Mouse (Mus musculus): ENCODE measurements around the gene Cbx2. TPM values are rescaled to one million over a fixed set of nuclear protein-coding genes. Genes with fewer than 3 reads are reported as not detected.
A peak's percentile ranks its signal among the peaks of the same experiment; 100 is the strongest.

The Cbx2 gene
- polyA plus RNA-seq, 1 experiment from 2014 or later, result 66.7 TPM

DNA sequence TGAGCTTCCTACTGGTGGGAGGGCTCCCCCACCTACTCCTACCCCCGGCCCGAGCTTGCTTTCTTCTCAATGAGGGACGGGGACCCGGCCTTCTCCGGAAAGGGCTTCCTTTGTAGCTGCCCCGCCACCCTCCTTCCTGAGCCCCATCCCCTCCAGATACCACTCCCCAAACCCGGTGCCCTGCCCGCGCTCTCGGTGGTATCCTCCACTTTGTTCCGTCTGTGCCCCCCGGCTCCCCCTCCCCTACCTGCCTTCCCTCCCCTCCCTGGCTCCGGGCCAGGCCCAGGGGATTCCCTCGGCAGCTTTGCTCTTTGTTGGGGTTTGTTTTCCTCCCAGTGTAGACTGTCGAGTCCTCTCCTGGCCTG, 836 bp downstream of the Cbx2 start:
- H3K9ac ChIP-seq, result peak overlapping the region; percentile 97
- no peaks in the 10 kb centered on the region for H3K9me3 ChIP-seq
- WGBS, result 1% methylated on average over 15 of the region's 15 CpGs
- H3K4me2 ChIP-seq (replicated peaks), result peak overlapping the region; percentile 77
- peak overlapping the region; percentile 97 for H3K27ac ChIP-seq
- H3K27me3 ChIP-seq, result no peaks in the 10 kb centered on the region
- H3K4me3 ChIP-seq, result peak overlapping the region; percentile 92
- H3K4me1 ChIP-seq, result peaks cover 40% of the 10 kb centered on the region
- H3K36me3 ChIP-seq, result peaks cover 32% of the 10 kb centered on the region
- no peak for ATAC-seq (ENCODE audit: low FRiP score, low read depth)

DNA sequence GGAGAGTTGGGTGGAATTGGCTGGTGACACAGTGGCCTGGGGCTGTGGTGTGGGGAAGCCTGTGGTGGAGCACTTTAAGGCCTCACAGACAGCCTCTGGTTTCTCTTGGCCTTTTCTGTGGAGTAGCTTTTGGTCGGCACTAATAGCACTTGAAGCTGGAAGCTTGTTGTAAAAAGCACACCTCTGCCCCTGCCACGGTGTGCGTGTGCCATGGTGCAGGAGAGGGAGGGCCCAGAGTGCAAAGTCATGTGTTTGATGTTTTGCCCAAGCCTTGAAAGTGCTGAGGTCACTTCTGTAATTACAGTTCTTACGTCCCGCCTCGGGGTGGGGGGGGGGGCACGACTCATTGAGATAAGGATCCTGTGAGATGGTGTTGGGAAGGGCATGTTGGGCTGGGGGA, 1.5 kb downstream of the Cbx2 start:
- ATAC-seq (ENCODE audit: low FRiP score, low read depth), result no peak
- H3K4me3 ChIP-seq, result peak overlapping the region; percentile 92
- 3% methylated on average over 7 of the region's 7 CpGs for WGBS
- H3K36me3 ChIP-seq, result peaks cover 39% of the 10 kb centered on the region
- H3K9ac ChIP-seq, result peak overlapping the region; percentile 97
- H3K4me2 ChIP-seq (replicated peaks), result peak overlapping the region; percentile 77
- H3K9me3 ChIP-seq, result no peaks in the 10 kb centered on the region
- no peaks in the 10 kb centered on the region for H3K27me3 ChIP-seq
- H3K27ac ChIP-seq, result peak overlapping the region; percentile 97; the same call in 1 of the 2 replicates
- H3K4me1 ChIP-seq, result peaks cover 46% of the 10 kb centered on the region

DNA sequence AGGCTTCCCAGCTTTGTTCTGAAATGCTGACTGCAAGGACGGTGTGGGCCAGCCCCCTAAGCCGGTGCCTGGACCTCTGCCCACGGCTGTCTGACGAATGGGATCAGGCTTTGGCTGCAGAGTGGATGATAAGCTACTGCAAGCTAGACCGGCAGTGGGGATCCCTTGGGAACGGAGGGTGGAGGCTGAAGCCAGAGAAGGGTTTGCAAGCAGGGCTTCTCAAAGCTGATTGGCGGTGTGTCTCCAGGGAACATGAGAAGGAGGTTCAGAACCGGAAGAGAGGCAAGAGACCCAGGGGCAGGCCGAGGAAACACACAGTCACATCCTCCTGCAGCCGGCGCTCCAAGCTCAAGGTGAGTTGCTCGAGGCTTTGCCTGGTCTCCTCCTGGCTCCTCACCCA, 3.4 kb downstream of the Cbx2 start:
- Histone ChIP-seq H3K9ac (peak overlapping the region; percentile 97), H3K4me3 (no peak overlapping the region), H3K36me3 (peaks cover 57% of the 10 kb centered on the region), H3K4me2 (replicated peaks) (peak overlapping the region; percentile 77), H3K27ac (no peak overlapping the region), H3K27me3 (no peaks in the 10 kb centered on the region), H3K9me3 (no peaks in the 10 kb centered on the region), H3K4me1 (peaks cover 52% of the 10 kb centered on the region)
- 62% methylated on average over 12 of the region's 12 CpGs for WGBS
- no peak for ATAC-seq (ENCODE audit: low FRiP score, low read depth)

DNA sequence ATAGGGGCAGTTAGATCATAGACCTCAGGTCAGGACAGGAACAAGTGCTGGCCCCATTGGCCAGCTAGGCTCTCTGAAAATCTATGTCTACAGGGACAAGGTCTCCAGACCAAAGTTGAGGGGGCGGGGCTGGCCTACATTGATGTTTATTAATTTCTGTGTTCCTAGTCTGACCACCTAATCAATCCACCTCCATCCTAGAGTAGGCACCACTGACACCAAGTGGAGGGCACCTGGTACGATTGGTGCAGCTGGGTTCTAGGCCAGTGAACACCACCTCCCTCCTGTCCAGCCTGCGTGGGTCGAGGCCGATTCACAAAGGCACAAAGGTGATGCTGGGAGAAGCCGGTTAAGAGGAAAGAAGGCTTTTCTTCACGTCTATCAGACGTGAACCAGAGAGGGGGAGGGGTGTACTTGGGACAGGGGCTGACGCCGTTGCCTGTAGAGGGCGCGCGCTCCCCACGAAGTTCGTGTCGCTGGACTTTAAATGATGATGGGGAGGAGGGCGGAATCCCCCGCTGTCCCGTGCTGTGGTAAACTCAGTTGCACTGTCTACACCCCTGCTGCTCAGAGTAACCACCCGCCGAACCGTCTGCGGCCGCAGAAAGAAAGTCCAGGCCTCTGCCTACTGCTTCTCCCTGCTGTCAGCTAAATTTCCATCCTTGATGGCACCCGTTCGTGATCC, 11.3 kb downstream of the Cbx2 start:
- H3K9me3 ChIP-seq, result no peaks in the 10 kb centered on the region
- no peak overlapping the region for H3K27ac ChIP-seq
- under 1% methylated on average over 26 of the region's 26 CpGs for WGBS
- H3K36me3 ChIP-seq, result peaks cover 36% of the 10 kb centered on the region
- peaks cover 52% of the 10 kb centered on the region for H3K27me3 ChIP-seq
- H3K4me1 ChIP-seq, result peaks cover 59% of the 10 kb centered on the region
- 0 out of 2 replicates have a peak overlapping the region, but pooled peaks have one; percentile 48 for H3K9ac ChIP-seq
- peak; percentile 54 for ATAC-seq (ENCODE audit: low FRiP score, low read depth)
- H3K4me2 ChIP-seq (replicated peaks), result peak overlapping the region; percentile 67
- peak overlapping the region; percentile 36 for H3K4me3 ChIP-seq

DNA sequence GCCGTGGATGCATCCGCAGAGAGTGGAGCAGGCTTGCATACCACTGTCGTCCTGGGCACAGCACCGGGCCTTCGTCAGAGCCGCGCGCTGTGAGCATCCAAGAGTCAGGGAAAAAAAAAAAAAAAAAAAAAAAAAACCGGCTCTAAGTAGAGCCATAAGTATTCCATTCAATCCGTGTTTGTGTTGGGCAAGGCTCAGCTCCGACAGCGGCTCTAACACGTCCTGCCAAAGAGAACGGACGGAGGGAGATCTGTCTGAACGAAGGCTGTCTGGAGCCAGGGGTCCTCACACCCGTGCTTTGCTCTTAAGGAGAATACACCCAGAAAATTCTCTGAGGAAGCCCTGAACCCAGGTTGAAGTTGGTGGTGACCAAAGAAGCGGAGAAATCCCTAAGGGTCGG, 11.9 kb downstream of the Cbx2 start:
- no peaks in the 10 kb centered on the region for H3K9me3 ChIP-seq
- peak overlapping the region; percentile 48; the same call in 1 of the 2 replicates for H3K9ac ChIP-seq
- peaks cover 34% of the 10 kb centered on the region for H3K36me3 ChIP-seq
- H3K4me2 ChIP-seq (replicated peaks), result peak overlapping the region; percentile 67
- 3% methylated on average over 19 of the region's 19 CpGs for WGBS
- no peak for ATAC-seq (ENCODE audit: low FRiP score, low read depth)
- peaks cover 55% of the 10 kb centered on the region for H3K27me3 ChIP-seq
- H3K4me3 ChIP-seq, result peak overlapping the region; percentile 36
- H3K27ac ChIP-seq, result no peak overlapping the region
- H3K4me1 ChIP-seq, result peaks cover 60% of the 10 kb centered on the region

DNA sequence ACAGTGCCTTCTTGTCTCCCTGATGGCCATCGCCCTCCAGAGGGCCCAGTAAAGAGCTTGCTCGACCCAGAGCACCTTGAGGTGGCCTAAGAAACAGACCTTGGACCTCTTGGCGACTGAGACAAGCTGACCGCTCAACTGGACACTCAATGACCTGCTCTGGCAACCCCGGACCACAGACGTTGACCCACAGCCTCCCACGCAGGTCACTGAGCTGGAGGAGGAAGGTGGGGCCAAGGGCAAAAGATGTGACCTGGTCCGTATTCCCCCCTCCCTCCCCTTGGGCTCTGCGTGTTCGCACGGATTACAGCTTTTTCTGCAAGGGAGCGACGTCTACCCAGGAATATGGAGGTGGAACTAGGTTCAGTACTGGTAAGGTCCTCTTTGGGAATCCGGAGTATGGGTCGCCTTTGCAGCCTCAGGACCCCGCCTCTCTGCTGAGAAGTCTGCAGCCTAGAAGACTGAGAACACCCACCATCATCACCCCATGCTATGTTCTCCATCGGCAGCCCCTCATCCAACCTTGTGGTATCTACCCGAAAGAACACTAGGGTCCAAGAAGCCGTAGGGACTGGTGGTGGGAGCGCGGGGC, 12.4 kb downstream of the Cbx2 start:
- ATAC-seq (ENCODE audit: low FRiP score, low read depth), result no peak
- Histone ChIP-seq H3K4me1 (peaks cover 63% of the 10 kb centered on the region), H3K36me3 (peaks cover 28% of the 10 kb centered on the region), H3K9ac (peak overlapping the region; percentile 48; the same call in 1 of the 2 replicates), H3K27ac (no peak overlapping the region), H3K9me3 (no peaks in the 10 kb centered on the region), H3K4me2 (replicated peaks) (peak overlapping the region; percentile 67), H3K4me3 (peak overlapping the region; percentile 36; the same call in 1 of the 2 replicates), H3K27me3 (peaks cover 55% of the 10 kb centered on the region)
- WGBS, result 3% methylated on average over 21 of the region's 21 CpGs

DNA sequence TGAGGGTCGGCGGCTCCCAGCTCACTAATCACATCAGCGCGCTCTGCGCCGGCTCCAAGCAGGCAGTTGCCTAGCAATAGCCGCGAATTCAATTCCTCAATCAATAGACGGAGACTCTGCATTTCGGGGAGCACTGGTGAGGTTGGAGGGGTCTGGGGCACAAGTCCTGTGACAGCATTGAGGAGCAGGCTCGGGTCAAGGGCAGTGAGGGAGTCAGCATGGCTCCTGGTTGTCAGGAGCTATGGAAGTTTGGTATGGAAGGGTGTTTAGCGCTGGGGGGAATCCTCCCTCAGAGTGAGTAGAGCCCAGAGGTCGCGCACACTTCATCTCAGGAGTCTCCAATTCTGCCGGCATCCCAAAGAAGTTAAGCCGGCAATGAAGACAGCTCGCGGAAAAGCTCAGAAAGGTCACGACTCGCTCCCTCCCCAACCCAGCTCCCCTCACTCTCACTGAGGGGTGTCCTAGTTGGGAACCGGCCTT, 13.0 kb downstream of the Cbx2 start:
- no peak for ATAC-seq (ENCODE audit: low FRiP score, low read depth)
- Histone ChIP-seq H3K36me3 (peaks cover 23% of the 10 kb centered on the region), H3K27me3 (peaks cover 55% of the 10 kb centered on the region), H3K4me1 (peaks cover 65% of the 10 kb centered on the region), H3K4me3 (peak overlapping the region; percentile 36; the same call in 1 of the 2 replicates), H3K27ac (no peak overlapping the region), H3K9me3 (no peaks in the 10 kb centered on the region), H3K9ac (no peak overlapping the region; the same call in 1 of the 2 replicates), H3K4me2 (replicated peaks) (peak overlapping the region; percentile 24; the same call in 1 of the 2 replicates)
- 5% methylated on average over 21 of the region's 21 CpGs for WGBS

DNA sequence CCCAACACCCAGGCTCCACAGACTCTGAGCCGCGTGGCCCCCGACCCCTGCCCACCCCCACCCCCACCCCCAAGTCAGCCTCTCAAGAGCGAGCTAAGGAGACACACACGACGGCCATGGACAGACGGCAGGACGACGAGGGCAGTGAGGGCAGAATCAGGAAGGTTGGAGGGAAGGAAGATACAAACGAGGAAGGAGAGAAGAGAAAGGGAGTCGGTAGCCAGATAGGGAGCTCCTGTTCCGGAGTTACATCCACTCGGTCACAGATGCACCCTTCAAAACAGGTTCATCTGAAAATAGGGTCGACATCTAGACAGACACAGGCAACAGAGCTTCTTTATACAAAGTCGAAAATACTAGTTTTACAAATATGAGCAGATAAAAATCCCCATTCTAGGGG, 13.7 kb downstream of the Cbx2 start:
- no peaks in the 10 kb centered on the region for H3K9me3 ChIP-seq
- WGBS, result 3% methylated on average over 15 of the region's 15 CpGs
- H3K9ac ChIP-seq, result no peak overlapping the region
- H3K4me1 ChIP-seq, result peaks cover 66% of the 10 kb centered on the region
- H3K4me2 ChIP-seq (replicated peaks), result peak overlapping the region; percentile 94
- H3K27me3 ChIP-seq, result peaks cover 55% of the 10 kb centered on the region
- no peak for ATAC-seq (ENCODE audit: low FRiP score, low read depth)
- H3K36me3 ChIP-seq, result peaks cover 17% of the 10 kb centered on the region
- H3K4me3 ChIP-seq, result peak overlapping the region; percentile 55
- H3K27ac ChIP-seq, result no peak overlapping the region

DNA sequence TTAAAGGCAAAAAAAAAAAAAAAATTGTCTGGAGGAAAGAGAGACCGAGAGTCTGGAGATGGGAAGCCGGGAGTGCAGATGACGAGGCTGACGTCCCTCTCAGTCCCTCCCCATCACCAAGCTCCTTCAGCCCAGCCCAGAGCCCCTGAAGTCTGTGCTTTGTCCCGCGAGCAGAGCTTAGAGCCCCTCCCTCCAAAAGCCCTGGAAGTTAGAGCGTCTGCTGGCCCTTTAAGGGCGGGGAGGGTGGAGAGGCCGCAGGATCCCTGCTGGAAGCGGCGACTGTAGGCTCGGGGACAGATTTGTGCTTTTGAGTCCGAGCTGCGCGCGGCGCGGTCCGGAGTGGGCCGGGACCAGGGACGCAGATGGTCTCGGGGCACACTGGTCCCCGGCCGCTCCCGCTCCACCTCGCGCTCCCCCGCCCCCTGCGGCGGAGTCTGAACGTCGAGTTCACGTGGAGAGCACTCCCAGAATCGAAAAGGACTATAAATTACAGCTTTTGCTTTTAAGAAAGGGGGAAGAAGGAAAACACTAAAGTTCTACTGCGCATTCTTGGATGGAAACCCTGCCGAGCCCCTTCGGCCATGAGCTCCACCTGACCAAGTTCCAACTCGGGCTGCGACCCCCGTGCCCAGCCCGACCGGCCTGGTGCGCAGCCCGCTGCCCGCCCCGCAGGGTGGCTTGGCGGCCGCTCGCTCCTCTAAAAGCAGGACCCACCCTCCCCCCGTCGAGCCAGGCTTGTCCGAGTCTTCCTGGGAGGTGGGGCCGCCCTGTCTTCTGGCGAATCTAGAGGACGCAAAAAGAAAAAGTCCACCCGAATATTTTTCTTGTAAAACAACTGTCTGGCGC, 14.4 kb downstream of the Cbx2 start:
- no peaks in the 10 kb centered on the region for H3K9me3 ChIP-seq
- peaks cover 73% of the 10 kb centered on the region for H3K4me1 ChIP-seq
- peak overlapping the region; percentile 94 for H3K4me2 ChIP-seq (replicated peaks)
- H3K9ac ChIP-seq, result peak overlapping the region; percentile 71
- 2% methylated on average over 57 of the region's 57 CpGs for WGBS
- H3K4me3 ChIP-seq, result peak overlapping the region; percentile 55
- no peak for ATAC-seq (ENCODE audit: low FRiP score, low read depth)
- peaks cover 10% of the 10 kb centered on the region for H3K36me3 ChIP-seq
- no peak overlapping the region for H3K27ac ChIP-seq
- peaks cover 59% of the 10 kb centered on the region for H3K27me3 ChIP-seq

DNA sequence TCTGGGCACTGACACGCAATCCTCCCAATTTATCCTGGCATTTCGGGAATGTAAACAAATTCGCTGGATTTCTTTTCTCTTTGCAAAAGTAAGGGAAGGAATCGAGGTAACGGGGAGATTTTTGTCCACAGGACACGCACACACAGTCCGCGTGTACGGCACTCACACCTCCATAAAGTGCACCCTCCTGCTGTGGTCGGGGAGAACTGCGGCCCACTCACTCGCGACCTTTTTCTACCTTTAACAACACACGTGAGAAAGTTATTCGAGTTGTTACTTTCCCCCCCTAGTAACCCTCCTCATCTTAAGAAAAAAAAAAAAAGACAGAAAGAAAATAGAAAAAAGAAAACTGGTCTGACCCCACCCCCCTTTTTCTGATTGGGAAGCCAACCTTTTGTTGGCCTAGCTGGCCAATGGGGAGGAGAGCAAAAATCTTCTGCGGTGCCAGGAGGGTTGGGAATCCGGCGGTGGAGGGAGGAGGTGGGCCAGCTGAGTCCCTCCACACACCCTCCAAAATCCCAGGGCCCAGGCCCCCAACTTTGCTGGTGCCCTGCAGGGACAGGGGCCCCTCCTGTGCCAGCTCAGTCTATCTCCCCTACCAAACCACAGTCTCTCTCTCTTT, 15.1 kb downstream of the Cbx2 start:
- WGBS, result 6% methylated on average over 18 of the region's 18 CpGs
- peaks cover 80% of the 10 kb centered on the region for H3K4me1 ChIP-seq
- H3K9ac ChIP-seq, result peak overlapping the region; percentile 71
- no peaks in the 10 kb centered on the region for H3K9me3 ChIP-seq
- peaks cover 10% of the 10 kb centered on the region for H3K36me3 ChIP-seq
- no peak overlapping the region for H3K27ac ChIP-seq
- peaks cover 64% of the 10 kb centered on the region for H3K27me3 ChIP-seq
- ATAC-seq (ENCODE audit: low FRiP score, low read depth), result no peak
- peak overlapping the region; percentile 55 for H3K4me3 ChIP-seq
- peak overlapping the region; percentile 94 for H3K4me2 ChIP-seq (replicated peaks)

DNA sequence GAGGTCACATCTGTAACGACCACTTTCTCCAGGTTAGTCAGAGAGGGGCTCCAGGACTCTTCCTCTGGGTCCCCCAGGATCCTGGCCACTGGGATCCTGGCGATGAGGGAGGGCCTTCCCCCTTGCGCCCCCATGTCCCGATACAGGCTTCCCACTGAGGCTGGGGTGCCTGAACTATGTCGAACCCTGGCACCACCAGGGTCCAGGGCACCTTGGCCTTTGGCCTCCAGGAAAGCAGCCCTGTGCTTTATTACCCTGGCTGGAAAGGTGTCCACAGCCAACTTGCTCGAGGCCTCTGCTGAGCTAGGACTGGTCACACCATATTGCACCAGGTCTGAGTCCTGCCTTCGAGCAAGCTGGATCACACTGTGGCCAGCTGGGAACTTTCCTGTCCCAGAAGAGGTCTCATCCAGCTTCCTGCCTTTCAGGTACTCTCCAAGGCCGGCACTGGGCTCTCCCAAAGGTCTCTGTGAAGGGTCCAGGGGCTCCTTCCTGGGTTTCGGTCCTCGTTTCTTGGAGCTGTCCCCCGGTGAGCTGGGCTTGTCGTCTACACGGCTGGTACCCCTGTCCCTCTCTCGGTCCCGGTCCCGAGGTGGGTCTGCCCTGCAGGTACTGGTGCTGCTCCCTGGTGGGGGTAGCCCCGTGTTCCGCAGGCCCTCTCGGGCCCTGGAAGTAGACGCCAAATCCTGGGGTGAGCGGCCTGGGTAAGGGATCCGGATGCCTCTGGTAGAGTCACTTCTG, 16.2 kb downstream of the Cbx2 start:
- Histone ChIP-seq H3K4me2 (replicated peaks) (peak overlapping the region; percentile 94), H3K9me3 (no peaks in the 10 kb centered on the region), H3K36me3 (peaks cover 10% of the 10 kb centered on the region), H3K4me3 (peak overlapping the region; percentile 77), H3K27ac (no peak overlapping the region), H3K4me1 (peaks cover 89% of the 10 kb centered on the region), H3K9ac (peak overlapping the region; percentile 86; the same call in 1 of the 2 replicates), H3K27me3 (peaks cover 65% of the 10 kb centered on the region)
- 31% methylated on average over 22 of the region's 22 CpGs for WGBS
- no peak for ATAC-seq (ENCODE audit: low FRiP score, low read depth)
